ENCODE assay signal across 8 mouse cellular contexts in genomic region chr2:181678780-181679179, GRCm38 (mm10). TPM values are rescaled to one million over a fixed set of nuclear protein-coding genes. Genes with fewer than 3 reads are reported as not detected.
A peak's percentile ranks its signal among the peaks of the same experiment; 100 is the strongest.
DNase-seq lines count a peak whose midpoint lies in the region; ATAC-seq and TF ChIP-seq lines count a peak whose summit lies in the region.

No protein-coding gene starts in this region.

- intact Hi-C loops in heart, adult 2 months (cut with DNase I) = loop anchor here (1.0 to 10.0 kb wide), 3 partner anchors 19 to 404 kb away; no protein-coding TSS in a partner anchor

- H3K4me1 ChIP-seq in embryonic facial prominence, embryonic 11.5 days (ENCODE audit: control insufficient read depth, insufficient read depth, low read length) = no peaks in the 10 kb centered on the region; the same call in 1 of the 2 replicates
- H3K4me1 ChIP-seq in heart, adult 2 months (ENCODE audit: control insufficient read depth, insufficient read depth, low read length) = peaks cover 17% of the 10 kb centered on the region
- H3K4me1 ChIP-seq in limb, embryonic 10.5 days = peaks cover 54% of the 10 kb centered on the region
- H3K4me1 ChIP-seq in midbrain, embryonic 13.5 days (replicated peaks) = peaks cover 27% of the 10 kb centered on the region

- peak; percentile 100; the same call in 1 of the 2 replicates for TF ChIP-seq CTCF in heart, adult 2 months (IDR thresholded peaks at IDR 0.05)

- TF ChIP-seq POLR2A in heart, adult 2 months (IDR thresholded peaks at IDR 0.05; ENCODE audit: insufficient read depth, low read depth, low read length) = no peak

- no peaks in the 10 kb centered on the region for H3K79me2 ChIP-seq in heart, adult 2 months (replicated peaks; ENCODE audit: control insufficient read depth, insufficient read depth, low read length)

- H3K27ac ChIP-seq in embryonic facial prominence, embryonic 11.5 days (replicated peaks; ENCODE audit: low read depth, low read length) = no peak overlapping the region
- peak overlapping the region; percentile 82 for H3K27ac ChIP-seq in heart, adult 2 months
- H3K27ac ChIP-seq in limb, embryonic 10.5 days = no peak overlapping the region
- H3K27ac ChIP-seq in midbrain, embryonic 13.5 days = no peak overlapping the region

- peak; percentile 69 for ATAC-seq in embryonic facial prominence, embryonic 11.5 days (replicated peaks; ENCODE audit: insufficient number of reproducible peaks, low FRiP score, low TSS enrichment, low read depth)
- peak; percentile 48 for ATAC-seq in midbrain, embryonic 13.5 days

- no peaks in the 10 kb centered on the region for H3K36me3 ChIP-seq in embryonic facial prominence, embryonic 11.5 days (replicated peaks; ENCODE audit: control insufficient read depth, insufficient read depth, low read depth, low read length)
- no peaks in the 10 kb centered on the region for H3K36me3 ChIP-seq in heart, adult 2 months (ENCODE audit: control insufficient read depth, insufficient read depth, low read length)
- 0 out of 2 replicates have a peak, but pooled peaks cover 5% of the 10 kb centered on the region for H3K36me3 ChIP-seq in limb, embryonic 10.5 days
- H3K36me3 ChIP-seq in midbrain, embryonic 13.5 days = no peaks in the 10 kb centered on the region

- DNase-seq in 3134 (ENCODE audit: extremely low read depth, insufficient read length, low spot score) = peak; percentile 62
- peak; percentile 81 for DNase-seq in adrenal gland, adult 8-10 months
- peak; percentile 87 for DNase-seq in embryonic facial prominence, embryonic 11.5 days (ENCODE audit: low spot score)
- DNase-seq in heart, adult 2 months = peak; percentile 79 to 84
- peak; percentile 86 for DNase-seq in kidney, adult 18-20 months
- DNase-seq in limb, embryonic 10.5 days (ENCODE audit: low spot score) = peak; percentile 70
- DNase-seq in spleen, adult 18-20 months = peak; percentile 61 to 69

- 39% methylated on average over 1 of the region's 1 CpGs for WGBS in embryonic facial prominence, embryonic 11.5 days
- 30% methylated on average over 1 of the region's 1 CpGs for WGBS in heart, adult 2 months
- WGBS in limb, embryonic 10.5 days = 50% methylated on average over 1 of the region's 1 CpGs
- 36% methylated on average over 1 of the region's 1 CpGs for WGBS in midbrain, embryonic 13.5 days

- H3K9me3 ChIP-seq in embryonic facial prominence, embryonic 11.5 days (replicated peaks; ENCODE audit: control insufficient read depth, low read length) = no peaks in the 10 kb centered on the region
- H3K9me3 ChIP-seq in limb, embryonic 10.5 days (replicated peaks) = no peaks in the 10 kb centered on the region
- H3K9me3 ChIP-seq in midbrain, embryonic 13.5 days = no peaks in the 10 kb centered on the region

- peak; percentile 96 for TF ChIP-seq EP300 in heart, adult 2 months (IDR thresholded peaks at IDR 0.05; ENCODE audit: insufficient read depth, low read depth, low read length)

- H3K4me2 ChIP-seq in embryonic facial prominence, embryonic 11.5 days (ENCODE audit: low read depth, low read length) = no peak overlapping the region
- no peak overlapping the region for H3K4me2 ChIP-seq in midbrain, embryonic 13.5 days (replicated peaks)

- H3K4me3 ChIP-seq in embryonic facial prominence, embryonic 11.5 days (ENCODE audit: low read depth, low read length) = no peak overlapping the region
- H3K4me3 ChIP-seq in heart, adult 2 months = no peak overlapping the region
- no peak overlapping the region for H3K4me3 ChIP-seq in limb, embryonic 10.5 days
- H3K4me3 ChIP-seq in midbrain, embryonic 13.5 days (replicated peaks) = no peak overlapping the region

- H3K9ac ChIP-seq in embryonic facial prominence, embryonic 11.5 days (replicated peaks; ENCODE audit: low read length) = no peak overlapping the region
- H3K9ac ChIP-seq in heart, adult 2 months (ENCODE audit: low read depth, low read length) = no peak overlapping the region
- no peak overlapping the region for H3K9ac ChIP-seq in midbrain, embryonic 13.5 days (replicated peaks)

- no peaks in the 10 kb centered on the region for H3K27me3 ChIP-seq in embryonic facial prominence, embryonic 11.5 days (ENCODE audit: control insufficient read depth, insufficient read depth, low read length)
- H3K27me3 ChIP-seq in heart, adult 2 months (ENCODE audit: control insufficient read depth, insufficient read depth, low read length) = no peaks in the 10 kb centered on the region
- peaks cover 9% of the 10 kb centered on the region for H3K27me3 ChIP-seq in limb, embryonic 10.5 days (ENCODE audit: low read depth, poor library complexity, severe bottlenecking)
- peaks cover 12% of the 10 kb centered on the region for H3K27me3 ChIP-seq in midbrain, embryonic 13.5 days

RNA-seq across cellular contexts. Expression of gene Tcea2, which starts 1.3 kb away (rescaled TPM):
- 10 to 100 TPM in 2 of 4 experiments, 1 to 10 TPM in 2; 6.6 to 16.4 (median 11.4) TPM for total RNA-seq in adrenal gland, adult 8-10 months (2022)
- polyA plus RNA-seq in embryonic facial prominence, embryonic 11.5 days (2014; fragmentation: Nextera tagmentation; extraction: Ambion mirVana) = 21.8 and 22.5 TPM in 2 replicates
- total RNA-seq in heart, adult 2 months (2021) = 1 to 10 TPM; 4.3 to 6.0 TPM
- polyA plus RNA-seq in heart, adult 2 months (2012; rRNA removed) = 10.4 and 13.4 TPM in 2 replicates
- 16.5 and 25.8 TPM in 2 replicates for polyA plus RNA-seq in limb, embryonic 10.5 days (2016; fragmentation: Nextera tagmentation; extraction: Ambion mirVana)
- 35.7 and 36.9 TPM in 2 replicates for polyA plus RNA-seq in midbrain, embryonic 13.5 days (2015; fragmentation: Nextera tagmentation; extraction: Ambion mirVana)

RNA-seq across cellular contexts. Expression of gene Sox18, which starts 7.3 kb away (rescaled TPM):
- 10 to 100 TPM; 19.1 to 36.7 (median 32.9) TPM for total RNA-seq in adrenal gland, adult 8-10 months (2022)
- polyA plus RNA-seq in embryonic facial prominence, embryonic 11.5 days (2014; fragmentation: Nextera tagmentation; extraction: Ambion mirVana) = 15.9 and 20.4 TPM in 2 replicates
- total RNA-seq in heart, adult 2 months (2021) = 10 to 100 TPM; 37.8 to 46.2 TPM
- polyA plus RNA-seq in heart, adult 2 months (2012; rRNA removed) = 74.4 and 105 TPM in 2 replicates
- polyA plus RNA-seq in limb, embryonic 10.5 days (2016; fragmentation: Nextera tagmentation; extraction: Ambion mirVana) = 25.9 and 27.9 TPM in 2 replicates
- polyA plus RNA-seq in midbrain, embryonic 13.5 days (2015; fragmentation: Nextera tagmentation; extraction: Ambion mirVana) = 13.7 and 14.2 TPM in 2 replicates

RNA-seq across cellular contexts. Expression of gene Rgs19, which starts 15.0 kb away (rescaled TPM):
- 10 to 100 TPM; 23.7 to 26.0 (median 25.3) TPM for total RNA-seq in adrenal gland, adult 8-10 months (2022)
- 74.3 and 83.0 TPM in 2 replicates for polyA plus RNA-seq in embryonic facial prominence, embryonic 11.5 days (2014; fragmentation: Nextera tagmentation; extraction: Ambion mirVana)
- 1 to 10 TPM; 6.7 to 8.0 TPM for total RNA-seq in heart, adult 2 months (2021)
- 22.8 and 24.5 TPM in 2 replicates for polyA plus RNA-seq in heart, adult 2 months (2012; rRNA removed)
- 94.3 and 96.4 TPM in 2 replicates for polyA plus RNA-seq in limb, embryonic 10.5 days (2016; fragmentation: Nextera tagmentation; extraction: Ambion mirVana)
- 38.9 and 40.4 TPM in 2 replicates for polyA plus RNA-seq in midbrain, embryonic 13.5 days (2015; fragmentation: Nextera tagmentation; extraction: Ambion mirVana)

RNA-seq across cellular contexts. Expression of gene Lkaaear1, which starts 19.5 kb away (rescaled TPM):
- not detected for total RNA-seq in adrenal gland, adult 8-10 months (2022)
- polyA plus RNA-seq in embryonic facial prominence, embryonic 11.5 days (2014; fragmentation: Nextera tagmentation; extraction: Ambion mirVana) = not detected in 2 replicates
- total RNA-seq in heart, adult 2 months (2021) = not detected
- 0.27 TPM in 1 of 2 replicates, not detected in the other for polyA plus RNA-seq in heart, adult 2 months (2012; rRNA removed)
- not detected in 2 replicates for polyA plus RNA-seq in limb, embryonic 10.5 days (2016; fragmentation: Nextera tagmentation; extraction: Ambion mirVana)
- polyA plus RNA-seq in midbrain, embryonic 13.5 days (2015; fragmentation: Nextera tagmentation; extraction: Ambion mirVana) = not detected in 2 replicates

RNA-seq across cellular contexts. Expression of gene Gm29797, which starts 21.9 kb away (rescaled TPM):
- total RNA-seq in adrenal gland, adult 8-10 months (2022) = under 1 TPM in 1 of 4 experiments, not detected in 3; 0.38 TPM
- polyA plus RNA-seq in embryonic facial prominence, embryonic 11.5 days (2014; fragmentation: Nextera tagmentation; extraction: Ambion mirVana) = 0.29 and 0.39 TPM in 2 replicates
- total RNA-seq in heart, adult 2 months (2021) = not detected
- 0.21 TPM in 1 of 2 replicates, not detected in the other for polyA plus RNA-seq in heart, adult 2 months (2012; rRNA removed)
- 0.39 TPM in 1 of 2 replicates, not detected in the other for polyA plus RNA-seq in limb, embryonic 10.5 days (2016; fragmentation: Nextera tagmentation; extraction: Ambion mirVana)
- not detected in 2 replicates for polyA plus RNA-seq in midbrain, embryonic 13.5 days (2015; fragmentation: Nextera tagmentation; extraction: Ambion mirVana)
